Mouse (Mus musculus) ES-E14 (cell line): ENCODE measurements around the gene Cfap36. TPM values are rescaled to one million over a fixed set of nuclear protein-coding genes. Genes with fewer than 3 reads are reported as not detected.
A peak's percentile ranks its signal among the peaks of the same experiment; 100 is the strongest.

Experiments
- DNase-seq: peaks from one replicate; pipeline ENCODE4 v3.0.0-alpha.2; 2013; ENCODE audit warnings: low read depth, low spot score
- H3K27ac ChIP-seq: 2 replicates; pipeline ENCODE4 v1.5.1; 2012; ENCODE audit warnings: low read depth, mild to moderate bottlenecking, low read length, moderate library complexity, mixed read lengths; ENCODE audit not compliant: poor library complexity, insufficient read depth, severe bottlenecking
- H3K36me3 ChIP-seq: 2 replicates; pipeline ENCODE4 v1.6.1; 2012; ENCODE audit warnings: mild to moderate bottlenecking, low read length, moderate library complexity, mixed read lengths; ENCODE audit not compliant: control insufficient read depth, poor library complexity, insufficient read depth, severe bottlenecking
- H3K4me1 ChIP-seq, 2 experiments: fragments of 150-350 bp in 1 of 2; sonication (generic) in 1 of 2; 2 replicates each; pipeline ENCODE4 v1.6.1; 2012; ENCODE audit warnings: low read length in 2 of 2, mild to moderate bottlenecking in 1 of 2, mixed read lengths in 1 of 2; ENCODE audit not compliant: control insufficient read depth in 2 of 2, insufficient read depth in 2 of 2, poor library complexity in 1 of 2
- H3K4me3 ChIP-seq, 2 experiments: fragments of 150-350 bp in 1 of 2; sonication (generic) in 1 of 2; 2 replicates each; pipeline ENCODE4 v1.5.1; 2012; ENCODE audit warnings: low read length in 2 of 2, low read depth in 1 of 2, mild to moderate bottlenecking in 1 of 2, mixed read lengths in 1 of 2; ENCODE audit not compliant: insufficient read depth in 1 of 2, poor library complexity in 1 of 2, severe bottlenecking in 1 of 2
- H3K9ac ChIP-seq: 2 replicates; pipeline ENCODE4 v1.6.1; 2012; ENCODE audit warnings: low read depth, mild to moderate bottlenecking, low read length, mixed read lengths; ENCODE audit not compliant: poor library complexity, insufficient read depth, severe bottlenecking
- H3K9me3 ChIP-seq: fragments of 150-350 bp; sonication (generic); 2 replicates; pipeline ENCODE4 v1.6.1; 2012; ENCODE audit warnings: low read depth, mild to moderate bottlenecking, low read length; ENCODE audit not compliant: control insufficient read depth, insufficient read depth
- CHD2 ChIP-seq: IDR thresholded peaks from 2 replicates; pipeline ENCODE4 v1.6.1; 2014; ENCODE audit warnings: mild to moderate bottlenecking, low read depth, low read length, inconsistent platforms
- HCFC1 ChIP-seq: IDR thresholded peaks from 2 replicates; pipeline ENCODE4 v1.6.1; 2012; ENCODE audit warnings: low read length, inconsistent platforms, borderline replicate concordance; ENCODE audit not compliant: insufficient read depth
- MAFK ChIP-seq: IDR thresholded peaks from 2 replicates; pipeline ENCODE4 v1.6.1; 2014; ENCODE audit warnings: mild to moderate bottlenecking, low read depth, low read length, inconsistent platforms; ENCODE audit not compliant: insufficient read depth
- ZC3H11A ChIP-seq: IDR thresholded peaks from 2 replicates; pipeline ENCODE4 v1.6.1; 2012; ENCODE audit warnings: low read depth, mild to moderate bottlenecking, inconsistent platforms, low read length, borderline replicate concordance
- ZNF384 ChIP-seq: IDR thresholded peaks from 2 replicates; pipeline ENCODE4 v1.6.1; 2012; ENCODE audit warnings: low read depth, low read length, inconsistent platforms
- in situ Hi-C, 2 experiments: fragments of 600-800 bp; cut with MboI; formaldehyde crosslinking; loops; one replicate each; pipeline ENCODE4 v1.15.1; 2025; ENCODE audit warnings: low sequenced_read_pairs in 2 of 2, inconsistent platforms in 1 of 2; ENCODE audit not compliant: unreplicated experiment in 2 of 2
- total RNA-seq: library from RNA; depleted of rRNA; stranded (reverse); fragments of 300-350 nt; gene quantifications from 2 replicates; pipeline ENCODE4 v1.2.3, GENCODE M21; 2012; rRNA removed

Cfap36 gene
- total RNA-seq: 12.3 and 20.3 TPM in 2 replicates

GRCm38 (mm10) chr11:29246883-29247650 is at the start of gene Cfap36:
Gene Cfap36, minus strand, starts transcription at chr11:29247409.
- in situ Hi-C loops: no loop called here
- 0 out of 4 replicates have a peak, but pooled peaks cover 0 to 2% of the 10 kb centered on the region in 2 experiments for H3K4me1 ChIP-seq

GRCm38 (mm10) chr11:29287305-29287704 is 40.1 kb upstream of the Cfap36 start:
- no peak overlapping the region for H3K4me3 ChIP-seq

More at GRCm38 (mm10) chr11:29246883-29247650, at the start of gene Cfap36:
- H3K9ac ChIP-seq: peak within 1 kb of the TSS; percentile 78
- peak; percentile 95 for DNase-seq
- TF ChIP-seq MAFK: no peak
- peak; percentile 77; the same call in 1 of the 2 replicates for TF ChIP-seq CHD2
- TF ChIP-seq ZNF384: no peak
- TF ChIP-seq HCFC1: 0 out of 2 replicates have a peak, but pooled peaks have one; percentile 18
- H3K36me3 ChIP-seq: no peaks in the 10 kb centered on the region
- H3K9me3 ChIP-seq: no peaks in the 10 kb centered on the region
- peak within 1 kb of the TSS; percentile 79 to 94 for H3K4me3 ChIP-seq
- no peak within 1 kb of the TSS for H3K27ac ChIP-seq

GRCm38 (mm10) chr11:29286040-29286439 is 38.8 kb upstream of the Cfap36 start:
- Histone ChIP-seq H3K4me3 (no peak overlapping the region), H3K9ac (no peak overlapping the region), H3K4me1 (no peaks in the 10 kb centered on the region), H3K27ac (no peak overlapping the region), H3K9me3 (peaks cover 6% of the 10 kb centered on the region; the same call in 1 of the 2 replicates), H3K36me3 (no peaks in the 10 kb centered on the region)
- TF ChIP-seq HCFC1: no peak
- no peak for TF ChIP-seq ZNF384
- TF ChIP-seq CHD2: no peak
- TF ChIP-seq ZC3H11A: no peak
- no peak for TF ChIP-seq MAFK
- no peak for DNase-seq
- in situ Hi-C loops: no loop called here

More at GRCm38 (mm10) chr11:29287305-29287704, 40.1 kb upstream of the Cfap36 start:
- no peaks in the 10 kb centered on the region for H3K36me3 ChIP-seq
- H3K4me1 ChIP-seq: no peaks in the 10 kb centered on the region
- no peak for TF ChIP-seq MAFK
- no peak for TF ChIP-seq HCFC1
- no peak for TF ChIP-seq CHD2
- TF ChIP-seq ZC3H11A: no peak
- TF ChIP-seq ZNF384: no peak
- H3K27ac ChIP-seq: no peak overlapping the region
- H3K9ac ChIP-seq: no peak overlapping the region
- in situ Hi-C loops: no loop called here
- peaks cover 6% of the 10 kb centered on the region; the same call in 1 of the 2 replicates for H3K9me3 ChIP-seq
- no peak for DNase-seq

- no peak overlapping the region for H3K4me3 ChIP-seq
- H3K4me1 ChIP-seq: no peaks in the 10 kb centered on the region
- H3K9ac ChIP-seq: no peak overlapping the region
- peaks cover 6% of the 10 kb centered on the region; the same call in 1 of the 2 replicates for H3K9me3 ChIP-seq
- H3K36me3 ChIP-seq: no peaks in the 10 kb centered on the region
- TF ChIP-seq ZC3H11A (no peak), MAFK (no peak), ZNF384 (no peak), HCFC1 (no peak), CHD2 (no peak)
- DNase-seq: no peak
- in situ Hi-C loops: no loop called here
- H3K27ac ChIP-seq: no peak overlapping the region
These were observed 27.5 kb upstream of the Cfap36 start for GRCm38 (mm10) chr11:29274758-29275157.
